Mouse (Mus musculus) ovary, postnatal 10 days (tissue): ENCODE data around the gene Hnrnpa2b1.

Source experiments
- DNase-seq: peaks from one replicate; pipeline ENCODE4 v3.0.0; 2022; ENCODE audit warnings: low spot score

Gene Hnrnpa2b1

GRCm38 (mm10) chr6:51468891-51469561 is 668 bp downstream of the Hnrnpa2b1 start:
- peak; percentile 58 for DNase-seq

DNA sequence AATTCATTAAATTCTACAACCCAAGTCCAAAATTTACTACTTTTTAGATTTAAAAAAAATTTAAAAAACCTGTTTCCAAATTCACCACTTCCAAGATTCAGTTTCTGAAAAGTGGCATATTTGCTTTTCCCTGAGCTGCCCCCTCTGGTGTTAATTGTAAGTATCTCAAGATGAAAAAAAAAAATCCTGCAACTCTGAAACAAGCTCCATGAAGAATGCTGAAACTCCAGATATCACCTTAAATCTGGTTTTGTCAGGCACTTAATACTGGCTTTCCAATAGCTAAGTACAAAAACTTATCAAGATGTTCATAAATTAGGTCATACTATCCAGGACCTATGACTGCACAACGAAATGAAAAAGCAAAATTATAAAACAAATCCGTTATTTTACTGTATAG is 2.0 kb downstream of the Hnrnpa2b1 start:
- DNase-seq = no peak

DNA sequence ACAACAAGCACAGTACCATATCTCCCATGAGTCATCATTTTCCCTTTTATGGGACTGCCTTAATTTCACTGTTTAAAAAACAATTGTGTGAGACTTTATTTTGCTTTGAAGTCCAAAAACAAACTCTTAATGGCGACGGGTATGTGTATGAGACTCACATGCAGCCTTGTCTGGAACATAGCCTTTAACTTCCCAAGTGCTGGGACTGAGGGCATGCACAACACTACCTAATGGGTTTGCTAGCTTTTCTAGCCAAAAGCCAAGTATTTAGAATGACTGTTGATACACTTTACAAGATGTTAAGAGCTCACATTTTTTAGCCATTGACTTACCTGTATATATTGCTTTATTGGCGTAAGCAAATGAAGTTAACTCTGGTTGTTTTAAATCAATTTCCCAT is 9.3 kb downstream of the Hnrnpa2b1 start:
- no peak for DNase-seq

GRCm38 (mm10) chr6:51460021-51460360 is 9.7 kb downstream of the Hnrnpa2b1 start:
- no peak for DNase-seq

DNA sequence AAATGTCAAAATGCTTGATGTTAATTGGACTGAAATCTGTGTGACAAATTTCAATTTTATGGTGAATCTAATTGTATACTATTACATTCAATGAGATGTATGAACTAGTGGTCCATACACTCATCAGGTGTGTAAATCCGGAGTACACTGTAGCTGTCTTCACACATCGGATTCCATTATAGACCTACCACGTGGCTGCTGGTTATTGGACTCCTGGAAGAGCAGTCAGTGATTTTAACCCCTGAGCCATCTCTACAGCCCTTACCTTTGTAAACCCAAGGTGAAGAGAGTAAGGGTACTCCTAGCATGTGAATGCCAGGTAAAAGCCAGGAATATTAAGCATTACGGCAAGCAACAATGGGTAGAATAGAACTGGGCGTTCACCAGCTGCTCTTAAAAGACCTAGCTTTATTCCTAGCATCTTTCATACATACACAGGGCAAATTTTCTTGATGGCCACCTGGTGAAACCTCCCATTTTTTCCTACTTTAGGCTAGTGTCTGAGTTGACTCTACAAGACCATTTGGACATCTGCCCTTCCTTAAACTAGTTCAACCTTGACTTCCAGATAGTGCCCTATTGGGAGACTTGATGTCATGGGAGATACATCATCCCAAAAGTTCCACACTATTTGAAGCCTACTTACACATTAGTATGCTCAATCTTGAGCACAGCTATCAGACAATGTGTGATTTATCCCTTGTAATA is 10.2 kb downstream of the Hnrnpa2b1 start:
- DNase-seq = no peak

DNA sequence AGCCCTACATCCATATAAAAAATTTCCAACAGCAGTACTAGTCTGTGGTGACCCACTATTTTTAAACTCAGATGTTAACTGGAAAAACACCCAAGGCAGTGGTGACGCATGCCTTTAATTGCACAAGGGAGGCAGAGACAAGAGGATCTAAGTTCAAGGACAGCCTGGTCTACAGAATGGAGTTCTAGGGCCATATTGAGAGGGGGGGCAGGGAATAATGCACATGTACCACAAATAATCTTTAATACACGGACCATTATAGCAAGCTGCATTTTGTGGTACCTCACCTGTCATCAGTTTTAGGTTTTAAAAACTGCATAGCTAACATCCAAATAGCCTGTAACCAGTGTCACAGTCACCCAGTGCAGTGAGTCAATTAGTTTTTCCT is 10.8 kb downstream of the Hnrnpa2b1 start:
- no peak for DNase-seq

DNA sequence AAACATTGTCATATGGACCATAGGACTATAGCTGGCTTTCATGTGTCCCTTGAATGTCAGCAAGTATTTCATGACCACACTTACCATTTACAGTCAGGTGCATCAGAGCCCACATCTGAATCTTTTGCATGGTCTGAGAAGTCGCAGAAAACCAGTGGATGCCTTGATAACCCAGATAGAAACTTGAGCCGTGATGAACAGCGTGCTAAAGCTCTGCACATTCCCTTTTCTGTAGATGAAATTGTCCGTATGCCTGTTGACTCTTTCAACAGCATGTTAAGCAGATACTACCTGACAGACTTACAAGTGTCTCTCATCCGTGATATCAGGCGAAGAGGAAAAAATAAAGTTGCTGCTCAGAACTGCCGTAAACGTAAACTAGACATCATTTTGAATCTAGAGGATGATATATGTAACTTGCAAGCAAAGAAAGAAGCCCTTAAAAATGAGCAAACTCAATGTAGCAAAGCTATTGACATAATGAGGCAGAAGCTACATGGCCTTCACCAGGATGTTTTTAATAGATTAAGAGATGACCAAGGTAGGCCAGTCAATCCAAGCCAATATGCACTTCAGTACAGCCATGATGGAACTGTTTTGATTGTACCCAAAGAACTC is 11.8 kb downstream of the Hnrnpa2b1 start:
- DNase-seq = no peak

- no peak for DNase-seq
Observed at GRCm38 (mm10) chr6:51457283-51457682, 12.4 kb downstream of the Hnrnpa2b1 start.

DNA sequence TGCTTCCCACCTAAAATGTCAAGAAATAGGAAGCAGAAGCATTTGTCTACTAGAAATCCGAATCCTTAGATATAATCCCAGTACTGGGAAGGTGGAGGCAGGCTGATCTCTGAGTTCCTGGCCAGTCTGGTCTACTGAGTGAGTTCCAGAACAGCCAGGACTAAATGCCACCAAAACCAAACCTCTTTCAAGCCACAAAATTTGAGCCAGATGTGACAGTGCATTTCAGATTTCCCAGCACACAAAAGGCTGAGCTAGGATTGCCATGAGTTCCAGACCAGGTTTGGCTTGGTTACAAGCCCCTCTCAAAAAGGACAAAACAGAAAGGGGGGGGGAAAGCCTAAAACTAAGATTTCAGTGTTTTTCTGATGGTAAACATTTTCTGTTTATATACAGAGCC is 13.5 kb downstream of the Hnrnpa2b1 start:
- no peak for DNase-seq

DNA sequence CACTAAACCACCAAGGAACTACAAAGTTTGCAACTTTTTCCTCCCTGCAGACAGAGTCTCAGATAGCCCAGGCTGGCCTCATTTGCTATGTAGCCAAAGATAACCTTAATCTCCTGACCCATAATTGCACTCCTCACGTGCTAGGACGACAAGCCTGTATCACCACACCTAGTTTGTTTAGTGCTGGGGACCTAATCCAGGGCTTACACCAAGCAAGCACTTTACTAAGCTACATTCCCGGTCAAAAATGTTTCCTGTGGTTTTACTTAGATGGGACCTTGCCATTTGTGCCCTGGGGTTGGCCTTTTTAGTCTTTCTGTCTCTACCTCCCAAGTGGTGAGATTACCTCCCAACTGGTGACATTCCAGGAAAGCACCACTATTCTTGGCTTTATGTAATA is 14.7 kb downstream of the Hnrnpa2b1 start:
- DNase-seq = no peak

DNA sequence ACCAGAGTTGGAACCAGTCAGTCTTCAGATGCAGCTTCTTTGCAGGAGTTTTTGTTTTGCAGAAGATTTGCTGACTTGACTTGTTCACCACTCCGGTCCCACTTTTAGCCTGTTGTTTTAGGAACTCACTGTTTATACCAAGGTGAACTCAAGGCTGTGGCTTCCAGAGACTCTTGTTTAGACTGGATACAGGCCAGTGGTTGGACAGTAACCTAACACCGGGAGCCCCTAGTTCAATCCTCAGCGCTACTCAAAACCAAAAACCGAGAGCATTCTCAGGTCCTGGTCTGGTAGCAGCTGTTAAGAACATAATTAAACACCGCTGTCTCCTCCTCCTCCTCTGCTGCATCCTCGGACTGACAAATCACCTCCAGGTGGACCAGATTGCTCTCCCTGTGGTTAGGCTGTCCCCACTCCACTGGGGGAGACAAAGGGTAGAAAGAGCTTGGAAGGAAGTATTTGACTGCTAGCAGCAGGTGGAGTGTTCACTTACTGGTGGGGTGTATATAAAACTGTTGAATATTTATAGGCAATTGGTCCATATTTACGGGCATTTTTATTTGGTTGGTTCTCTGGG is 16.7 kb downstream of the Hnrnpa2b1 start:
- DNase-seq = no peak

DNA sequence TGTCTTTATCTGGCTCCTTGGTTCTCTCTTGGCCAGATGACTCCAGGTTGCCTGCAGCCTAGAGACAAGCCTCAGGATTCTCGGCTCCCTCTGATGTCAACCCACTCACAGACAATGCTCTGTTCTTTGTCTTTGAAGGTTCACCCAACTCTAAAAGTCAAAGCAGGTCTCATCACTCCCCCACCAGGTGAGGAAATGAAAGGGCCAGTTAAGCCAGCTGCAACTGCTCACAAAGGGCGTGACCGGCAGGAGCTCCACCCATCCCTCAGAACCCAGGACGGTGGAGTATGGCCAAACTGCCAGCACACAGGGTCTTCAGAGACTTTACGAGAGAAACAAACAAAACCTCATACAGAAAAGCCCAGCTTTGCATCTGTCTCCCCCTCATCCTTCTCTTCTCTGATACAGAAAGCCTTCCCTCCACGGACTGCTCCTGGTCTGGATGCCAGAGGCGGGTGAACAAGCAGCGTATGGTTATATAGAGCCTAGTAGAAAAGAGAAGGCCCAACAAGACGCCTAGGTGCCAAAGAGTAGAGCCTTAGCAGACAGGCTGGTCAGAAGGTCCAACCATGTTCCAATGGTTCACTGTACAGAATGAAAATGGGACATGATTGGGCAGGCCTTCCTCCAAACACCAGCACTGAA is 27.4 kb downstream of the Hnrnpa2b1 start:
- DNase-seq = no peak

DNA sequence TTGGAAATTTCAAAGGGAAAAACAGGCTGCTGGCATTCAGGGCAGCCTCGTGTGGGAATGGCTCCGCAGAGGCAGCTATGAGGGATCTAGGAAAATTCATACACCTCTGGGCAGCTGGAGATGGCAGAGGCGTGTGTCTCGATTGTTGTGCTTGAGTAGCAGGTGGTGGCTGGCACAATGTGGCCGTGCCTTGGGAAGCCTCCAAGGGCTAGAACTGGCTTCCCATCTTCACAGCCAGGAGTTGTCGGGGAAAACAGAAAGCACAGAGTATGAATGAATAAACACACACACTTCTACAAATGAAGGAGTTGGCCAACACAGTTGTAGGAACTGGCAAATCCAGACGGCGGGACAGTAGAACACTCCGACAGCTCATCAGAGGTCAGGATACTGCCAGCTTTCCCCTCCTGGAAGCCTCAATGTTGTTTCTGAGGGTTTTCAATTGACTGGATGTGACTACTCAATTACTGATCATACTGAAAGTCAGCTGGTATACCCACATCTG is 30.8 kb downstream of the Hnrnpa2b1 start:
- DNase-seq = no peak

- DNase-seq = no peak
Observed at GRCm38 (mm10) chr6:51437665-51438064, 32.0 kb downstream of the Hnrnpa2b1 start.

GRCm38 (mm10) chr6:51434270-51434669 is 35.4 kb downstream of the Hnrnpa2b1 start:
- no peak for DNase-seq

DNA sequence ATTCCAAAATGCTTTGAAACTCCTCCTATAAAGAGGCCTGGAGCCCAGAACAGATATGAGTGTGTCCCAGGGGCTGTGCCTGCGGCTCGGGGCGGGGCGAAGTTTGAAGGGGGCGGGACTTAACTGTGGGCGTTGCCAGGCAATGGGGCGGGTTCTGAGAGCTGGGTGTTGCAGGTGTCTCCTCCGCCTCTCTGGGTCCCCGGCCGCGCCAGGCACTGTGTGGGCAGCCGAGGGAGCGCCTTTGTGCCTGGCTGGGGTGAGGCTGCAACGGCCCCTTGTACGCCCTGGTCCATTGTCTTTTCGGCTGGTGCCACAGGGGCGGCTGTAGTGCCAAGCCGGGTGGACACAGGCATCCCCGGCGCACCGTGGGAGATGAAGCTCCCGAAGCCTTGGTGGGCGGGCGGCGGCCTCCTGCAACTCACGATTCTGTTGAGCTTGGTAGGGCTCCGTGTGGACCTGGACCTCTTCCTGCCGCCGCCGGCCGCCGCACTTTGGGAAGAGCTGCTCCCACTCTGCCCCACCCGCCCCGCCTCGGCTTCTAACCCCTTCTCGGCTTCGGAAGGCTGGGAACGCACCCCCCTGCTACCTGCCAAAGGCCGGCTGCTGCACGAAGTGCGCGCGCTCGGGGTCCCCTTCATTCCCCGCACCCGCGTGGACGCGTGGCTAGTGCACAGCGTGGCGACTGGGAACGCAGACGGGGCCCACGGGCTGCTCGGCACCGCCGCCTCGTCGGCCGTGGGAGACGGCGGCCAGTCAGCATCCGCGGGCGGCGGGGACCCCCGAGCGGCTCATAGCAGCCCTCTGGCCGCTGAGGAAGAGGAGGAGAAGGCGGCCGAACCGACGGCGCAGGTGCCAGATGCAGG is 36.9 kb downstream of the Hnrnpa2b1 start, which contains the start of gene Nfe2l3:
Gene Nfe2l3 (plus strand): TSS at position 136 of the 863 bp plus-strand sequence.
- peak; percentile 20 for DNase-seq

- no peak for DNase-seq
Observed at GRCm38 (mm10) chr6:51424537-51424936, 45.2 kb downstream of the Hnrnpa2b1 start.

DNA sequence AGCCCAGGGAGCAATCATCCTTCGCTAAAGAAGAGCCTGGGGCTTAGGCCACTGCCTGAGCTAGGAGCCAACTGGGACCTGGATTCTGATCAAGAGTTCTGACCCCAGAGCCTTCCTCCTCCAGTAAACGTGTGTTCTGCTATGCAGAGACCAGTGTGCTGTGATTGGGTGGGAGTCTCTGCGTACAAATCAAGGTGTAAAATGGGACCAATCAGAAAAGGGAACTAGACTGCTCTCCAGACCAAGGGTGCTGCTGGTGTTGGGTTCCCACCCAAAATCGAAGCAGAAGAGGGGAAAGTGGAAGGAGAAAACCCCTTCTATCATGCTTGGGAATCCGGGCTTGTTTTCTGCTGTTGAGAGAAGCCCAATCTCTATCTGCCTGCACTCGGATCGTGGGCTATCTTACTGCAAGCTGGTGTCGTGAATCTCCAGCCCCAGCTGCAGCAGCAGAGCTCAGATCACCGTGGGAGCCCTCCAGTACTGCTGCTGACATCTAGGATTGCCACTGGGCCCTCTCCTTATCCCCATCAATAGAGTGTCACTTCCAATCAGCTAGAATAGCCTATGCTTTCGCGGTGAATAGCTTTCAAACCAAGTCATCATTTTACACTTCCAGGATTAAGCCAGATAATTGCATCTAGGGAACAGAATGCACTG is 46.1 kb downstream of the Hnrnpa2b1 start:
- DNase-seq = no peak

GRCm38 (mm10) chr6:51417306-51417936 is 52.3 kb downstream of the Hnrnpa2b1 start:
- DNase-seq = no peak

GRCm38 (mm10) chr6:51416433-51416832 is 53.3 kb downstream of the Hnrnpa2b1 start:
- DNase-seq = no peak
